Mouse (Mus musculus) frontal cortex, adult 2 months (tissue): ENCODE results near the gene Lrrc8e. TPM values are rescaled to one million over a fixed set of nuclear protein-coding genes. Genes with fewer than 3 reads are reported as not detected.

ENCODE experiments used
- DNase-seq, 2 experiments: peaks; one replicate each; pipeline ENCODE4 v3.0.0; 2022; ENCODE audit warnings: low spot score in 1 of 2; ENCODE audit errors: extremely low spot score in 1 of 2
- polyA plus RNA-seq: library from polyadenylated mRNA; depleted of rRNA; stranded (reverse); fragments of >200 nt; gene quantifications from 2 replicates; pipeline ENCODE4 v1.2.3, GENCODE M21; 2012

Gene Lrrc8e
- polyA plus RNA-seq, 1 experiment = 0.02 TPM

- no peak for DNase-seq
Observed at GRCm38 (mm10) chr8:4216791-4217621, 9.6 kb upstream of the Lrrc8e start, which contains the start of gene Prr36. TSS of gene Prr36 (minus strand) at chr8:4217459.

GRCm38 (mm10) chr8:4219617-4220016 lies 7.0 kb upstream of the Lrrc8e start:
- DNase-seq = peak in 1 of 2 experiments; percentile 54

- no peak for DNase-seq
Observed at GRCm38 (mm10) chr8:4222059-4222458, 4.6 kb upstream of the Lrrc8e start.

- no peak for DNase-seq
Observed at GRCm38 (mm10) chr8:4226323-4226722, 304 bp upstream of the Lrrc8e start.

- no peak for DNase-seq
Observed at GRCm38 (mm10) chr8:4227919-4228318, 1.3 kb downstream of the Lrrc8e start.

GRCm38 (mm10) chr8:4229784-4230183 lies 3.2 kb downstream of the Lrrc8e start:
- DNase-seq = no peak

- no peak for DNase-seq
Observed at GRCm38 (mm10) chr8:4230612-4231351, 4.2 kb downstream of the Lrrc8e start.

- DNase-seq = no peak
Observed at GRCm38 (mm10) chr8:4237814-4238433, 11.3 kb downstream of the Lrrc8e start.

GRCm38 (mm10) chr8:4238434-4239192 lies 12.0 kb downstream of the Lrrc8e start, which contains the start of the genes Map2k7 and Gm49320:
TSS of gene Map2k7 (plus strand) at chr8:4238740.
TSS of gene Gm49320 (plus strand) at chr8:4238865.
- peak; percentile 99 to 100 for DNase-seq

- no peak for DNase-seq
Observed at GRCm38 (mm10) chr8:4239193-4239890, 12.7 kb downstream of the Lrrc8e start.

GRCm38 (mm10) chr8:4245061-4245460 lies 18.4 kb downstream of the Lrrc8e start:
- DNase-seq = no peak

GRCm38 (mm10) chr8:4245737-4246136 lies 19.1 kb downstream of the Lrrc8e start:
- DNase-seq = no peak

- no peak for DNase-seq
Observed at GRCm38 (mm10) chr8:4247241-4247640, 20.6 kb downstream of the Lrrc8e start.

GRCm38 (mm10) chr8:4247951-4248540 lies 21.4 kb downstream of the Lrrc8e start, which contains the start of gene Tgfbr3l:
TSS of gene Tgfbr3l (plus strand) at chr8:4248214.
- no peak for DNase-seq

- no peak for DNase-seq
Observed at GRCm38 (mm10) chr8:4249213-4249612, 22.6 kb downstream of the Lrrc8e start.

- DNase-seq = peak in 1 of 2 experiments; percentile 92
Observed at GRCm38 (mm10) chr8:4250306-4250970, 23.8 kb downstream of the Lrrc8e start.

GRCm38 (mm10) chr8:4252116-4252760 lies 25.6 kb downstream of the Lrrc8e start:
- DNase-seq = no peak
